Mouse (Mus musculus) lung, postnatal 0 days (tissue): ENCODE data around the gene G6pc3.

Experiments
- CTCF ChIP-seq: IDR thresholded peaks from 2 replicates; pipeline ENCODE4 v1.5.1; 2016; ENCODE audit warnings: antibody characterized with exemption, mild to moderate bottlenecking
- EP300 ChIP-seq: IDR thresholded peaks from 2 replicates; pipeline ENCODE4 v1.6.1; 2016; ENCODE audit warnings: antibody characterized with exemption, mild to moderate bottlenecking, control low read depth

- peak; percentile 24; the same call in 1 of the 2 replicates for TF ChIP-seq CTCF
- TF ChIP-seq EP300: 0 out of 2 replicates have a peak, but pooled peaks have one; percentile 21
These were observed 40.8 kb downstream of the G6pc3 start, which contains the start of gene Hdac5 for GRCm38 (mm10) chr11:102230006-102230741.
